Mouse (Mus musculus): ENCODE data around the gene Ntm. TPM values are rescaled to one million over a fixed set of nuclear protein-coding genes. Genes with fewer than 3 reads are reported as not detected.

Gene Ntm
- polyA plus RNA-seq, 1 experiment, result not detected

DNA sequence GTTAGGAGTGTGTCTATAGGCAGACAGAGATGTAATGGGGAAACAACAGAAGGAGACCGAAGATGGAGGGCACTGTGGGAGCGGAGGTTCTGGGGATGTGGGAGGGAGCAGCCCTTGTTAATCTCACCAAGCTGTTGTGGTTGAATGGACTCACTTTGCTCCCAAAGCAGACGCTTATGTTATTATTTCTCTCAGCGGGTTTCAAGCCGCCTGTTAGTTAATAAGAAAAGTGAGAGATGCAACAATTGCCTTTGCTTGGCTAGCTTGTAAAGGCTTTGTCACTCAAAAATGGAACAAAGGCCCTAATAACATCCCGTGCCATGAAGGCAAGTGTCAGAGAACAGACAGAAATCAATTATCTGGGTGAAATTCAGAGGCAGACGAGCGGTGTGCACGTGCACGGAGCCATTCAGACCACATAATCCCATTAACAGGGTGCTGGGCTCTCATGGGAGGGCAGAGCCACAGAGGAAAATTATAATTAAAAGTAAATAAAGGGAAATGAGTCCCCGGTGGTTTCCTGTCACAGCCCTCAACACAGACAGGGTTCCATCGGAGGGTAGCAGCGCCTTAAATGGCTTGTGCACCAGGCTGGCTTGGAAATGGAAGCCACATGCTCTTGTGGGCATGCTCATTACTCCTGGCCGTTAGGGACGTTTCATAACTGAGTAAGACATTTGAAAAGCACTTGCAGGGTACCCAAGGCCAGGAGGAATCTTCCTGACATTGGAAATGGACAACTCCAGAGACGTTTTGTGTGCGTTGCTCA is 448.2 kb downstream of the Ntm start:
- no peak for TF ChIP-seq GATA1 (IDR thresholded peaks at IDR 0.05; ENCODE audit: low read length)

DNA sequence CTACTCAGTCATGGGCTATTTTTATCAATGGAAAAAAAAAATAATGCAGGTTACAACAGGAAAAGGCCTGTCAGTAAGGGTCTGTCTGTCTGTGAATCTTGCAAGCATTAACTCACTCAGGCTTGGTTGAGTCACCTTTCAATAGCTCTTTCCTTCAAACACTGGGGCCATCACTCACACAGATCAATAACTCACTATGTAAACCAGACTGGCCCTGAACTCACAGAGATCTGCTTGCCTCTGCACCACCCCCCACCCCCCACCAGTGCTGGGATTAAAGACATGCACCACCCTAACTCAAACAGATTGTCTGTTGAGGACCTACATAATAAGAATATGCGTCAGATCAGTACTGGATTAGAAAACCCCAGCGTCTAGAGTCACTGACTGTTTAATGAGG is 466.9 kb downstream of the Ntm start:
- TF ChIP-seq GATA1 (IDR thresholded peaks at IDR 0.05; ENCODE audit: low read length), result no peak

DNA sequence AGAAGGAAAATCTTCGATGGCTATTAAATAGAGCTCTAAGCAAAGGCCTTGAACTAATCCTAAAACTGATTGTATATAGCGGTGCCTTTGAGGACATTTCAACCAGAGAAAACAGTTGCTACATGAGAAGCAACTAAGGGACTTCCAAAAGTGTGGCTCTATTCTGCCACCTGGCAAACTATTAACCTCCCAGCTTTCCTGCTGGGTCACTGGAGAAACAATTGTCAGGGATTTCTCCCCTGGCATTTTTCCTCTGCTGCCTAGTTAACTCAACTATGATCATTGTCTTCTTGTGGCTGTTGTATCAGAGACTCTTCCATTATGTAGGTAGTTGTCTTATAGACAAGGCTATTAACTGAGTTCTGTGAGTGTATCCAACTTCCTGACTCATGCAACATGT is 480.7 kb downstream of the Ntm start:
- TF ChIP-seq GATA1 (IDR thresholded peaks at IDR 0.05; ENCODE audit: low read length), result no peak

DNA sequence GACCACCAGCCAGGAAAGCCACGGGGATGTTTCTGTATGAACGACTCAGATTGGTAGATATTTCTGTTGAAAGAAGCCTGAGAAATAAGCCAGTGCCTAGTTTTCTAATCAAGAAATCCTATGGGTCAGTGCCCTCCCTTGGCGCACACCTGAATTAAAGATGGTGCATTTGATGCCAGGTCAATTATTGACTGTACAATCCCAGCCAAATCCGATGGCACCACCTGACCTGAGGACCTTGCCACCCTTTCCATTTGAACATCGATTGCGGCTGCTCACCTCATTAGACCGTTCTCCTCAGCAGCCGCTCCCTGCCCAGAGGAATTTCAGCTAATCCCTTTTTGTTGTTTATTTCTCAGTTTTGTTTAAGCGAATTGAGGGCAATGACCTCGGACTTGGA is 483.9 kb downstream of the Ntm start:
- TF ChIP-seq GATA1 (IDR thresholded peaks at IDR 0.05; ENCODE audit: low read length), result no peak

DNA sequence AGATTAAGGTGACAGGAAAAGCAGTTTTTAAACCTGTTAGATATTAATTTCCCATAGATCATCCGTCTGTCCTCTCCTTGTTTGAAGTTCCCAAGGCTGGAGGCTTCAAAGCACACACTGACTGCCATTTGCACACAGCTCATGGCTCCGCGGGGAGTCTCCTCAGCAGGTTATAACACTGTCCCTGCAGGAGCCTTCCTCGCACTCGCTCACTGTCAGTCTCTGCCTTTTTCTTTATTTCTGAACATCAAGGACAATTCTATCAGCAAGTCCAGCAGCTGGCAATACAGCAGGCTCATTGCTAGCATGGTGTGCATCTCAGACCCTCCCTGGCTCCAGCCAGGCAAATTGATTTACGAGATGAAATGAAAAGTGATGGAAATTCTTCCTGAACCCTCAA is 485.7 kb downstream of the Ntm start:
- no peak for TF ChIP-seq GATA1 (IDR thresholded peaks at IDR 0.05; ENCODE audit: low read length)

DNA sequence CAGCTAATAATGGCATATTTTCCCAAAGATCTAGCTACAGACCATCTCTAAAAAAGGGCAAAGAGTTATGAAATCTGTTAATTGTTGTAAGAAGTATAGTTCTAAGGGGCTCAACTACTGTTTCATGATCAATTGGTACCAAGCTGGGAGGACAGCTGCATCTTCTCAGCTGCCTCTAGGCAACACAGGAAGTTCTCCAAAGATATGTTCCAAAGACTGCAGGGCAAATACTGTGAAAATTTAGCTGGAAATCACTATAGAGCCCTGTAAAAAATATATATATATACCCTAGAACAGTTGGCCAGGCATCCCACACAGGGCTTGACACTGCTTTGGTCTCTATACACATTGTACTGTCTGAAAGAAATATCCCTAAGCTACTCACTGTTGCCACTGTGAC is 489.5 kb downstream of the Ntm start:
- TF ChIP-seq GATA1 (IDR thresholded peaks at IDR 0.05; ENCODE audit: low read length), result no peak

DNA sequence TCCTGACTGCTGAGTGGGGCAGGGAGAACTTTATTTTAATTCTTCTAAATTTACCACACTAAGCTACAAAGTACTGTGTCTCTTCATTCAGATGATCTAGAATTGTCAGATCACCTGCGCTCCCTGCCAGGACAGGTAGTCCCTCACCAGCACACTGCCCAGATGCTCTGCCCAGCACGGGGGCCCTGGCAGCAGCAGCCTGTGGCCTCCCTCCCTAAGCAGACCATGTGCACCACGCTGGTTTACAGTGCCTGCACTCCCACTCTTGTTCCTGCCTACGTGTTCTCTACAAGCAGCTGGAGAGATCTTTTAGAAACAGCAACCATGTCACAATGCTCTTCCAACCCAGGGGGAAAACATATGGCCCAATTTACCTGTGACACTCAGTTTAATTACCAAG is 490.7 kb downstream of the Ntm start:
- no peak for TF ChIP-seq GATA1 (IDR thresholded peaks at IDR 0.05; ENCODE audit: low read length)

DNA sequence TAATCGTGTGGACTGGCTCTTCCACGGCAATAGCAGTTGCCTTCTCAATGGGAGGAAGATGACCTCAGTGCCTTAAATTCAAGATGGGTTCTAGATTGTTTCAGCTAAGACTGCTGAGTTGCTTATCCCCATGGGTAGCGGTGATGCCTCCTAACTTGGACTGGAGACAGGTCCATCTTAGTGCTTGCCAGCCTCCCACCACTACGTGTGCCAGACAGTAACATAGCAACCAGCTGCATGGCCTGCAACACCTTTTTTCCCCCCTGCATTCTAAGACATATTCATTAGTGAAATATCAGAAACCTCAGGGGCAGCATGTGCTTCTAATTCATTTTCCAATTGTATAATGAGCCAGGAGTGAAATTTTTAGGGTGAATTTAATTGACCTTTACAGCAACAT is 498.2 kb downstream of the Ntm start:
- no peak for TF ChIP-seq GATA1 (IDR thresholded peaks at IDR 0.05; ENCODE audit: low read length)

DNA sequence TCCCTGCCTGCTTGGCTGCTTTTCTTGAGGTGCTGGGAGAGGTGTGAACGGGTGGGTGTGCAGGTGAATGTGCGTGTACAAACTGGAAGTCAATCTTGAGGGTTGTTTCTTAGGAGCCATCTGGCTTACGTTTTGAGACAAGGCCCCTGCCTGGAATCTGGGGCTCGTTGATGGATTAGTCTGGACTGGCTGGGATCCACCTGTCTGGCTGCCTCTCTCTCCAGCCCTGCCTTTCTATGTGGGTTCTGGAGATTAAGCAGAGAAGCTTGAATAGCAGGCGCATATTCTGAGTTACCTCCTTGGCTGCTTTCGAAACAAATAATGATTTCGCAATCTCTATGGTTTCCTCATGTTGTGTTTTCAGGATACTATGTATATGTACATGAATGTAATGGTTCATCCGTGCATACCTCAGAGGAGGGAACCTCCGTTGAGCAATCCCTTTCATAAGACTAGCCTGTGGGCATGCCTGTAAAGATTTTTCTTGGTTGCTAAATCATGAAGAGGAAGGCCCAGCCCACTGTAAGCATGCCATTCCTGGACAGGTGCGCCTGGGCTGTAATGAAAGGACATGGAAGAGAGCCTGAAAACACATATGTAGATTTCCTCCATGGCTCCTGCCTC is 499.9 kb downstream of the Ntm start:
- no peak for TF ChIP-seq GATA1 (IDR thresholded peaks at IDR 0.05; ENCODE audit: low read length)

DNA sequence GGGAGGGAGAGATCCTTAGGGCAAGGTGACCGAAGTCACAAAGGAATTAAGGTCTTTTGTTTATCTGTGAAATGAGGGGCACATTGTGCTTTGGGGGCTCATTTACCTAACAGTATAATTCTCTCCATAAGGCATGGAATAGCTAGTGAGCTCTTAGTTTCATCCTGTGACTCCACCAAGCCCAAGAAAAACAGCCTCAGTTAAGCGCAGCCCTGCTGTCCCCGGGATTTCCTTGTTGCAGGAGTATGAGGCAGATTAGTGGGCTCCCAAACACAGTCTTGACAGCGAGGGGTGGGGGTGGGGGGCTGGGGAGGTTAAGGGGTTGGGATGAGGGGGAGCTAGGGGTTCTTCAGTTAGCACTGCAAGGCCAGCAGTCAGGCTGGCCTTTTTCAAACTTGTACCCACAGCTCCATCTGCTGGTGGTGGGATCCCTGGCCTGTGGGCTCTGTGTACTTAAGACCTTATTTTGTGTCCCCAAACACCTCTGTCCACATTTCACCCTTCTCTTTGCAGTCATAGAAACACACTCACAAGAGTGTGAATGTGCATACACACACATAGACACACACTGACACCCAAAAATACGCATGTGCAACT is 504.9 kb downstream of the Ntm start:
- no peak for TF ChIP-seq GATA1 (IDR thresholded peaks at IDR 0.05; ENCODE audit: low read length)

DNA sequence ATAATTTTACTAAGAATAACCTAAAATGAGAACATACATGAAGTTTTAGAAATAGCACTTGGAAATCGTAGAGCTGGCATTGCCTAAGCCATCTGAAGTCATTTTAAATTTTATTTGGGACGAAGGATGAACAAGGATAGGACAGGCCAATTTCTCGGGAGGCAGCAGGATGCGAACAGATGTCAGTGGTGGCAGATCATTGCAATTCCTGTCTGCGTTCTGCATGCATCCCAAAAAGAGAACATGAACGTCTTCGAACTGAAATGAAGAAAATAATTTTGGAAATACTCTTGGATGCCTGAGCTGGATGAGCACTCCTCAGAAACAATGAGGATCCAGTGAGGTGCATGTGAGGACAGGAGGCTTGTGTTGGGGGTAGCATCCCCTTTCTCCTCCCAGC is 506.9 kb downstream of the Ntm start:
- TF ChIP-seq GATA1 (IDR thresholded peaks at IDR 0.05; ENCODE audit: low read length), result no peak

DNA sequence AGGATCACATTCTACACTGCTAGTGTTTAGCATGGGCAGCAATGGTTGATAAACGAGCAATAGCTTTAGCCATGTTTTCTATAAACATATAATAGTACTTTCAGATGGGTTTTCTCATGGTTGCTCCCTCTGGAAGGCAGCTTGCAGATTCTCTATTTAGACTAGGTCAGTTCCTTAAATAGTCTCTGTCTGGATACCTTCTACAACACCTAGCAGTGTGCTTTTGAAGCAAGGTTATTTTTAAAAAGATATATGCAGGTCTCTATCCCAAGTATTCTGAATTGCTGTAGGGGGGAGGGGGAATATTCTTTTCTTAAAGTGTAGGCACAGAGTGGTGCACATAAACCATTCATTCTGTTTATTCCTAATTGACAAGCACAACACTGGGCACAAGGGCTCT is 511.7 kb downstream of the Ntm start:
- no peak for TF ChIP-seq GATA1 (IDR thresholded peaks at IDR 0.05; ENCODE audit: low read length)

DNA sequence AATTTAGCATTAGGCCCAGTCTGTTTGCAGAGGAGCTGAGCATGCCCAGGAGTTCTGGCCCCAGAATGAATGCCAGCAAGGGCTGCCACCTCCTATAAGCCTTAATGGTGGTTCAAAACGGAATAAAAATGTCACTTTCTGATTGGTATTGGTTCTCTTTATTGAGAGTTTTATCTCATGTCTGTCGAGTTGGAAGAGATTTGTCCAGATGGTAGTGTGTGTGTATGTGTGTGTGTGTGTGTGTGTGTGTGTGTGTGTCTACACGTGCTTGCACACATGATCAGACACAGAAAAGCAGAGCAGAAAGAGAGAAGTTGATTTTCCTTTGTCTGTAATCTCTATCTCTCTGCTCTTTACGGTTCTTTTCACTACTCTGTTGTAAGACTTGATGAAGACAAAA is 518.9 kb downstream of the Ntm start:
- TF ChIP-seq GATA1 (IDR thresholded peaks at IDR 0.05; ENCODE audit: low read length), result no peak

DNA sequence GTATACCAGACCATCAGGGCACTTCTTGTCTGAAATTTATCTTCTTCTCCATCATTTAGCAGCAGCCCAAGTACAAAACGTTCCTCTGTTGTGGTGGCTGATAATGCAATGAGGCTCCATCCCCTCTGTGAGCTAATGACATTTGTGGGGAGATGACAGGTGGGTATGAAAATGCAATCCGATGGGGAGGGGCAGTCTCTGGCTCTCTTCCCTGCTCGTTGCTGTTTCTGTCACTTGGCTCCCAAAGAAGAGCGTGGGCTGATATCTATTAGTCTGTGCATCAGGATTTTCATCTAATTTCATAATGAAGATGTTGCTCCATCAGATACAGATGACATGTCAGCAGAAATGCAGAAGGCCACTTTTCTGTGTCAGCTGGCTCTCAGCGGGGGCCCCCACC is 523.5 kb downstream of the Ntm start:
- no peak for TF ChIP-seq GATA1 (IDR thresholded peaks at IDR 0.05; ENCODE audit: low read length)

DNA sequence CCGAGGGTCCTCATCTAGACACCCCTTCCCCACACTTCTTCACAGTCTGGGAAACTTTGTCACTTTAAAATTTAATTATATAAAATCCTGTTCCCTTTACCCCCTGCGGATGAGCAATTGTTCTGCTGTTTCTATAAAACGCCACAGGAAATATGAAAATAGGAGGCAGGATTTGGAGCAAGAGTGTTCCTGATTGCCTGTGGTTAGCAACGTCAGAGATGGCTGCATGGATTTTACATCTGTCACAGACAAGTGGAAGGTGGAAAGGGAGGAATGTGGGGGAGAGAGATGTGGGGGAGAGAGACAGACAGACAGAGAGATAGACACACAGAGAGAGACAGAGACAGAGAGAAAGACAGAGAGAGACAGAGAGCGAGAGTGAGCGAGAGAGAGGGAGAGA is 528.3 kb downstream of the Ntm start:
- no peak for TF ChIP-seq GATA1 (IDR thresholded peaks at IDR 0.05; ENCODE audit: low read length)

DNA sequence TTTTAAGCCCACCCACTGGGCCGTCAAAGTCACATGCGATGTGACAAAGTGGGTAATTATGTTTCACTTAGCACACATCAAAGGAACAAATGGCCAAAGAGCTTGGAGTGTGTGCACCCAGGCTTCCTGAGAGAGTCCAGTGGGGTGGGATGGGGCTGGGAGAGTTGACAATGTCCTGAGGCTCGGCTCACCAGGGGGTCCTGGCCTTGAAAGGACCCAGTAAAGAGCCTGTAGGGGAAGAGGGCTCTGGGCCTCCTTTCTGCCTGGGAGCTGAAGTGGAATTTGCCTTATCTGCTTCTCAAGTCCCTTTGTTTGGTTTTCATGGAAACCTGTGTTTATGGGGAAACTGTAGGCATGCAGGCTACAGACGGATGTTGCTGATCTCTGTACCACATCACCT is 529.0 kb downstream of the Ntm start:
- no peak for TF ChIP-seq GATA1 (IDR thresholded peaks at IDR 0.05; ENCODE audit: low read length)

DNA sequence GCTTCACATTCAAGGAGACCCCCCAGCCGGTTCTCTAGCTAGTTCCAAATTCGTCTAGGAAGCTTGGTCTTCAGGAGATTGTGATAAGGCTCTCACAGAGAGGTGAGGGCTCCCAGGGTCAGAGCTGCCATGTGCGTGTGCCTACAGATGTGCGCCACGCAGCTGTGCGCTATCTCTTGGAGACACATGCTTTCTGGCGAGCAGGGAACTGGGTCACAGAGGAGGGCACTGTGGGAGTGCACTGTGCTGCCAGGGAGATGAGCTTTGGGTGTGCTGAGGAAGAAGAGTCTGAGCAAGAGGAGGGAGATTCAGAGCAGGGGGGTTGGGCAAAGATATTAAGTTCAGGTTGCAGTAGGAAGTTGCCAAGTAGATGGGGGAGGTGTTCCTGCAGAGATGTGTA is 529.8 kb downstream of the Ntm start:
- no peak for TF ChIP-seq GATA1 (IDR thresholded peaks at IDR 0.05; ENCODE audit: low read length)
